Mouse (Mus musculus): ENCODE data around the gene C2cd4c. TPM values are rescaled to one million over a fixed set of nuclear protein-coding genes. Genes with fewer than 3 reads are reported as not detected.

The C2cd4c gene
- polyA plus RNA-seq, 1 experiment = not detected

DNA sequence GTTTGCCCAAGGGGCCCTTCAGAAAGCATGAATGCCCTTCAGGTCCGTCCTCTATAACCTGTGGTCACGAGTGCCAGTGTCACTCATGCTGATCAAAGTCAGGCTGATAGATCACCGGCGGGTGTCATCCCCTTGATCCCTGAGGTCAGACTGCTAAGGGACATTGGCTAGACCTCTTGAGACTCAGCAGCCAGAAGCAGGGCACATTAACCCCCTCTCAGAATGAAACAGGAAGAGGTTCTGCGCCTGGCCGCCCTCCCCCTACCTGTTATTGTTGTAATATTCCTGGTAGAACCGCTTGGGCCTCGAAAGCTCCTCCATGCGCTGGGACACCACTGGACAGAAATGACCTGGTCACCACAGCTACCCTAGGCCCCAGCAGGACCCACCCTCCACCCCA, 29.4 kb downstream of the C2cd4c start:
- Histone ChIP-seq H3K27me3 (ENCODE audit: control insufficient read depth) (0 out of 2 replicates have a peak, but pooled peaks cover 2% of the 10 kb centered on the region), H3K36me3 (ENCODE audit: control insufficient read depth) (no peaks in the 10 kb centered on the region), H3K9me3 (ENCODE audit: control insufficient read depth, low read length) (no peaks in the 10 kb centered on the region; the same call in 1 of the 2 replicates), H3K4me1 (ENCODE audit: control insufficient read depth) (no peaks in the 10 kb centered on the region), H3K4me3 (replicated peaks) (no peak overlapping the region)
- TF ChIP-seq GATA1 (IDR thresholded peaks at IDR 0.05; ENCODE audit: low read length) (no peak), TAL1 (IDR thresholded peaks at IDR 0.05; ENCODE audit: low read length) (no peak)

DNA sequence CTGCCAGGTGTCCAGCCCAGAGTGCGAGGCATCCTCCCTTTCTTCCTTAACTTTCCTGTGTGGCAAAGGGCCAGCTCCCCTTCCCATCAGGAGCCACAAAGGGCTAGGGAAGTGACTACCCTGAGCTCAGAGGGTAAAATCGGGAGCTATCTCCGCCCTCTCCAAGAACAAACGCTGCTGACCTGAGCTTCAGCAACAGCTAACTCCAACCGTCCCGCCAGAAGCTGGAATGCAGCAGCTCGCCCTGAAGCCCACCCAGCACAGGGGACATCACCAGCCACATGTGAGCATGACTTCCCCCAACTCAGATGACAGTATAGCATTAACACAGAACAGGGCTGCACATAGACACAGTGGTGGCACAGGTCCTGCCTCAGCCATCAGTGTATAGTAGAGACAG, 29.8 kb downstream of the C2cd4c start:
- TF ChIP-seq GATA1 (IDR thresholded peaks at IDR 0.05; ENCODE audit: low read length) (no peak), TAL1 (IDR thresholded peaks at IDR 0.05; ENCODE audit: low read length) (no peak)
- Histone ChIP-seq H3K4me3 (replicated peaks) (no peak overlapping the region), H3K36me3 (ENCODE audit: control insufficient read depth) (no peaks in the 10 kb centered on the region), H3K9me3 (ENCODE audit: control insufficient read depth, low read length) (no peaks in the 10 kb centered on the region; the same call in 1 of the 2 replicates), H3K27me3 (ENCODE audit: control insufficient read depth) (0 out of 2 replicates have a peak, but pooled peaks cover 2% of the 10 kb centered on the region), H3K4me1 (ENCODE audit: control insufficient read depth) (no peaks in the 10 kb centered on the region)

DNA sequence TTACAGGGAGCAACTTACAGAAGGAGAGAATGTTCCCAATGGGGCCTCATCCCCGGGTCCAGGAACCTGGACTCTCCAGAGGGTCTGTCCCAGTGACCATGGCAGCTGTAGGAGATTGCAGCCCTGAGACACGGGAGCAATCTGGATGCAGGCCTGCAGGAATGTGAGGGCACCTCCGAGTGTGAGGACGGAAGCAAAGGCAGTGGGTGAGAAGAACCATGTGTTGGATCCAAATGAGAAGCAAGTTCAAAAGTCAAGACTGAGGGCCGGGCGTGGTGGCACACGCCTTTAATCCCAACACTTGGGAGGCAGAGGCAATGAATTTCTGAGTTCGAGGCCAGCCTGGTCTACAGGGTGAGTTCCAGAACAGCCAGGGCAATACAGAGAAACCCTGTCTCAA, 32.3 kb downstream of the C2cd4c start:
- Histone ChIP-seq H3K27me3 (ENCODE audit: control insufficient read depth) (0 out of 2 replicates have a peak, but pooled peaks cover 2% of the 10 kb centered on the region), H3K36me3 (ENCODE audit: control insufficient read depth) (no peaks in the 10 kb centered on the region), H3K9me3 (ENCODE audit: control insufficient read depth, low read length) (no peaks in the 10 kb centered on the region; the same call in 1 of the 2 replicates), H3K4me1 (ENCODE audit: control insufficient read depth) (no peaks in the 10 kb centered on the region), H3K4me3 (replicated peaks) (no peak overlapping the region)
- no peak for TF ChIP-seq TAL1 (IDR thresholded peaks at IDR 0.05; ENCODE audit: low read length)

DNA sequence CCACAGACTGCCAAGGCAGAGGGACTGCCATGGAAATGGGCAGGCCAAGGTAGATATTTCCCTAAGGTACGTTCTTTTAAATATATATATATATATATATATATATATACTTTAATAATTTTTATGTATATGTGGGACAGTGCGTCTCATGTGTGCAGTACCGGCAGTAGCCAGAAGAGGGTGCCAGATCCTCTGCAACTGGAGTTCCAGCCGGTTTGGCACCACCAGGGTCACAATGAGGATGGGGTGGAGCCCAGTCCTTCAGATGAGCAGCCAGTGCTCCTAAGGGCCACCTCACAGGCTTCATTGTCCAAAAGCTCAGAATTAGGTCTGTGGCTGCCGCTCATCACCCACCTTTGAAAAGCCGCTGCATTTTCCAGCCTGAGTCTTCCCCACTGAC, 33.0 kb downstream of the C2cd4c start:
- TF ChIP-seq TAL1 (IDR thresholded peaks at IDR 0.05; ENCODE audit: low read length) (no peak), GATA1 (IDR thresholded peaks at IDR 0.05; ENCODE audit: low read length) (no peak)
- no peaks in the 10 kb centered on the region for H3K4me1 ChIP-seq (ENCODE audit: control insufficient read depth)

DNA sequence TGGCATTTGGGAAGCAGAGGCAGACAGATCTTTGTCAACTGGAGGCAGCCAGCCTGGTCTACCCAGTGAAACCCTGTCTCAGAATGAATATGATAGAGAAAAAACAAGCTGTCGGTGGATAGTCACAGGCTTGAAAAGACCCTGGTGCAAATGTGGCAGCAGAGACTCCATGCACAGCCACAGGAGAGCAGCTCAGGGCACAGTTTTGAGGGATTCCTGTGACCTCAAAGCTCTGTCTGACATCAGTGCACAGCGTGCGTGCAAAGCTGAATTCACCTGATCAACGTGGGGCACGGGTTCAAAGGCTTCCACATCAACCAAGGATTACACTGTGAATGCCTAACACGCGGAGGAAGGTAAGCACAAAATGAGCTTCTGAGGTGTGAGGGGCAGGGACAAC, 33.5 kb downstream of the C2cd4c start:
- H3K36me3 ChIP-seq (ENCODE audit: control insufficient read depth) = no peaks in the 10 kb centered on the region
- no peak for TF ChIP-seq TAL1 (IDR thresholded peaks at IDR 0.05; ENCODE audit: low read length)
- TF ChIP-seq GATA1 (IDR thresholded peaks at IDR 0.05; ENCODE audit: low read length) = no peak
- H3K9me3 ChIP-seq (ENCODE audit: control insufficient read depth, low read length) = no peaks in the 10 kb centered on the region; the same call in 1 of the 2 replicates
- no peak overlapping the region for H3K4me3 ChIP-seq (replicated peaks)
- 0 out of 2 replicates have a peak, but pooled peaks cover 2% of the 10 kb centered on the region for H3K27me3 ChIP-seq (ENCODE audit: control insufficient read depth)
- no peaks in the 10 kb centered on the region for H3K4me1 ChIP-seq (ENCODE audit: control insufficient read depth)

More for the DNA sequence above, 33.0 kb downstream of the C2cd4c start:
- Histone ChIP-seq H3K4me3 (replicated peaks) (no peak overlapping the region), H3K27me3 (ENCODE audit: control insufficient read depth) (0 out of 2 replicates have a peak, but pooled peaks cover 2% of the 10 kb centered on the region), H3K36me3 (ENCODE audit: control insufficient read depth) (no peaks in the 10 kb centered on the region), H3K9me3 (ENCODE audit: control insufficient read depth, low read length) (no peaks in the 10 kb centered on the region; the same call in 1 of the 2 replicates)

DNA sequence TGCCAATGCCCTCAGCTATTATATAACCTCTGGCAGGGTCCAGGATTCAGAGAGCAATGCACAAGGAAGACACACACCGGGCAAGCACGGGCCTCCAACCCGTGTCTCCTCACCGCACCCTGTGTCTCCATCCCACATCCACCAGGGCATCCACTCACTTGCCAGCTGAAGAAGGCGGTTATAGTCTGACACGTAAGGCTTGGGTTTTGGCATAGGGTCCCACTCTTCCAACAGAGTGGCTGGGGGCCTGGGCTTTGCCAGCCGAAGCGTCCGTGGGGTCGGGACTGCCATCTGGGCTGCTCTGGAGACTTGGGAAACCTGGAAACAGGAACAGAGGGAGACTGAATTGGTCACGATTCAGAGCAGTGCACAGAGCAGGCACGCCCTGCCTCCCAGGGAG, 34.0 kb downstream of the C2cd4c start:
- Histone ChIP-seq H3K36me3 (ENCODE audit: control insufficient read depth) (no peaks in the 10 kb centered on the region), H3K9me3 (ENCODE audit: control insufficient read depth, low read length) (no peaks in the 10 kb centered on the region; the same call in 1 of the 2 replicates), H3K4me1 (ENCODE audit: control insufficient read depth) (no peaks in the 10 kb centered on the region), H3K27me3 (ENCODE audit: control insufficient read depth) (0 out of 2 replicates have a peak, but pooled peaks cover 2% of the 10 kb centered on the region), H3K4me3 (replicated peaks) (no peak overlapping the region)
- TF ChIP-seq TAL1 (IDR thresholded peaks at IDR 0.05; ENCODE audit: low read length) = no peak
- TF ChIP-seq GATA1 (IDR thresholded peaks at IDR 0.05; ENCODE audit: low read length) = no peak

DNA sequence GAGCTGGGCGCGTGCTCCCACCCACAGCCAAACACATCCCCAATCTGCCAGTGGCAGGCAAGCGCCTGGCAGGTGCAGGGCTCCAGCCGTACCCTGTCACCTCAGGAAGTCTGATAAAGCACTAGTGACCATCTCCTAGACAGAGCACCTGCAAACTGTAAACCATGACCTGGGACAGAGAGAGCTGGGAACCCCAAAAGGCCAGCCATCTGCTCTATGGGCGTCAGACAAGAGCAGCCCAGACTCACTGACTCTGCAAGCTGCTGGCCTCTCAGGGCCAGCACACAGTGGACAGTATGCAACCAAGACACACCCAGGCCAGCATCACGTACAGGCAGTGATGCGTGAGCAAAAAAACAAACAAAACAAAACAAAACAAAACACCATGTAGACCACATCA, 34.9 kb downstream of the C2cd4c start:
- H3K4me3 ChIP-seq (replicated peaks) = no peak overlapping the region

DNA sequence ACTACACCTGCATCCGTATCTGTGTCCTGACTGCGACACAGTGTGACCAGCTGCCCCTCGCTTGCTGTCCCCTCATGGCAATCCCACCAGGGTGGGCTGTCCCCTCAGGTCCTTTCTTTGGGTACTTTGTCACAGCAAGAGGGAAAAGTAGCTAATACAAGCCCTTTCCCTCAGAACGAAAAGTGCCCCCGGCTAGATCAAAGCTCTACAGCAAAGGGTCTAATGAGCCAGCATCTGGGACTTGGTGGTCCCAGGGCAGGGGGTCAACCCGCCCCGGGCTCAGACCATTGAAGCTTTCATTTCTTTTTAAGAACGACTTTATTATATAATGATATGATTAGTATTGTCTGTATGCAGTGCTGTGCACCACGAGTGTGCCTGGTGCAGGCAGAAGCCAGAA, 35.5 kb downstream of the C2cd4c start:
- H3K4me1 ChIP-seq (ENCODE audit: control insufficient read depth) = no peaks in the 10 kb centered on the region
- TF ChIP-seq TAL1 (IDR thresholded peaks at IDR 0.05; ENCODE audit: low read length) = no peak
- no peak for TF ChIP-seq GATA1 (IDR thresholded peaks at IDR 0.05; ENCODE audit: low read length)
- no peak overlapping the region for H3K4me3 ChIP-seq (replicated peaks)
- H3K9me3 ChIP-seq (ENCODE audit: control insufficient read depth, low read length) = no peaks in the 10 kb centered on the region; the same call in 1 of the 2 replicates
- H3K27me3 ChIP-seq (ENCODE audit: control insufficient read depth) = 0 out of 2 replicates have a peak, but pooled peaks cover 2% of the 10 kb centered on the region
- H3K36me3 ChIP-seq (ENCODE audit: control insufficient read depth) = no peaks in the 10 kb centered on the region

More for the DNA sequence above, 34.9 kb downstream of the C2cd4c start:
- H3K9me3 ChIP-seq (ENCODE audit: control insufficient read depth, low read length) = no peaks in the 10 kb centered on the region; the same call in 1 of the 2 replicates
- H3K36me3 ChIP-seq (ENCODE audit: control insufficient read depth) = no peaks in the 10 kb centered on the region
- TF ChIP-seq TAL1 (IDR thresholded peaks at IDR 0.05; ENCODE audit: low read length) = no peak
- no peak for TF ChIP-seq GATA1 (IDR thresholded peaks at IDR 0.05; ENCODE audit: low read length)
- no peaks in the 10 kb centered on the region for H3K4me1 ChIP-seq (ENCODE audit: control insufficient read depth)
- 0 out of 2 replicates have a peak, but pooled peaks cover 2% of the 10 kb centered on the region for H3K27me3 ChIP-seq (ENCODE audit: control insufficient read depth)

DNA sequence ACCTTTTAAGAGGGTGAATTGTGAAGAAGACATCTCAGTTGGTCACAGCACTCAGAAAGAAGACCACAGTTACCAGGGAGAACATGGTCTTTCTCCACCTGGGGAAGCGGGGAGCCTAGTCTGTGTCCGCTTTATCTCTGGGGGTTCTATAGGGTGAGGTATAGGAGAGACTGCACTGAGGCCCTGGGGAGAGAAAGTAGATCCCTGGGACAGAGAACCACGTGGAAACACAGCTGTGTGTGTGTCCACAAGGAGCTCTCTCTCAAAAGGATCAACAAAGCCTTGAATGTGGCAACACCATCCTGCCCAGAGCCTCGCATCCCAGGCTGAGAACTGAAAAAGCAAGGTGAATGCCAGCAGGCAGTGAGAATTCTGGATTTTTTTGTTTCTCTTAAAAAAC, 36.4 kb downstream of the C2cd4c start:
- H3K4me1 ChIP-seq (ENCODE audit: control insufficient read depth) = no peaks in the 10 kb centered on the region
- H3K9me3 ChIP-seq (ENCODE audit: control insufficient read depth, low read length) = no peaks in the 10 kb centered on the region; the same call in 1 of the 2 replicates
- TF ChIP-seq TAL1 (IDR thresholded peaks at IDR 0.05; ENCODE audit: low read length) (no peak), GATA1 (IDR thresholded peaks at IDR 0.05; ENCODE audit: low read length) (no peak)
- H3K36me3 ChIP-seq (ENCODE audit: control insufficient read depth) = no peaks in the 10 kb centered on the region
- H3K4me3 ChIP-seq (replicated peaks) = no peak overlapping the region
- 0 out of 2 replicates have a peak, but pooled peaks cover 2% of the 10 kb centered on the region for H3K27me3 ChIP-seq (ENCODE audit: control insufficient read depth)

GRCm38 (mm10) chr10:79575754-79576153, 38.1 kb downstream of the C2cd4c start:
- Histone ChIP-seq H3K36me3 (ENCODE audit: control insufficient read depth) (no peaks in the 10 kb centered on the region), H3K9me3 (ENCODE audit: control insufficient read depth, low read length) (no peaks in the 10 kb centered on the region), H3K4me1 (ENCODE audit: control insufficient read depth) (no peaks in the 10 kb centered on the region), H3K27me3 (ENCODE audit: control insufficient read depth) (0 out of 2 replicates have a peak, but pooled peaks cover 2% of the 10 kb centered on the region), H3K4me3 (replicated peaks) (no peak overlapping the region)
- TF ChIP-seq TAL1 (IDR thresholded peaks at IDR 0.05; ENCODE audit: low read length) (no peak), GATA1 (IDR thresholded peaks at IDR 0.05; ENCODE audit: low read length) (no peak)

Measured in erythroblast, embryonic 14.5 days (primary cell).